Mouse (Mus musculus) v-Abl transformed pro-B cells (cell line): ENCODE results near the gene Agr3.

Experiments used
- in situ Hi-C, 2 experiments: fragments of 400-800 bp; cut with MboI; formaldehyde crosslinking; loops; one replicate each; pipeline ENCODE4 v1.15.1; 2025; ENCODE audit not compliant: unreplicated experiment in 2 of 2

Agr3 gene

DNA sequence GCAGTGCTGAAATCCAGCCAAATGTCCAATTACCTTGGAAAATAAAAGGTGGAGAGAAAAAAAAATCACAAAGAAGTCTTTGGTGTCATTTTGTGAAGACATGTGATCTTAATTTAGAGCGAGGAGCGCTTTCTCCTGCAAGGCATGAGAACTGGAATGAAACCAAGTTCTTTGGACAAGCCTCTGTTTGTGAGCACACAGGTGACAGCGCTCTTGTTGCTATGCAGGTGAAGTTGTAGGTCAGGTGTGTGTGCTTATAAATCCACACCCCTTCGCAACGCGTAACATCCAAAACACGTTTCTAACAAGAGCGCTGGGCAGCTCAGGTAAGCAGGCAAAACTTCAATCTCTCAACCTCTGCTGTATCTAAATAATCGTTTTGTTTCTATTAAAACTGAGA lies at the start of gene Agr3:
TSS of gene Agr3 (plus strand) at position 219 of the 400 bp plus-strand sequence.
- in situ Hi-C loops, result no loop called here

DNA sequence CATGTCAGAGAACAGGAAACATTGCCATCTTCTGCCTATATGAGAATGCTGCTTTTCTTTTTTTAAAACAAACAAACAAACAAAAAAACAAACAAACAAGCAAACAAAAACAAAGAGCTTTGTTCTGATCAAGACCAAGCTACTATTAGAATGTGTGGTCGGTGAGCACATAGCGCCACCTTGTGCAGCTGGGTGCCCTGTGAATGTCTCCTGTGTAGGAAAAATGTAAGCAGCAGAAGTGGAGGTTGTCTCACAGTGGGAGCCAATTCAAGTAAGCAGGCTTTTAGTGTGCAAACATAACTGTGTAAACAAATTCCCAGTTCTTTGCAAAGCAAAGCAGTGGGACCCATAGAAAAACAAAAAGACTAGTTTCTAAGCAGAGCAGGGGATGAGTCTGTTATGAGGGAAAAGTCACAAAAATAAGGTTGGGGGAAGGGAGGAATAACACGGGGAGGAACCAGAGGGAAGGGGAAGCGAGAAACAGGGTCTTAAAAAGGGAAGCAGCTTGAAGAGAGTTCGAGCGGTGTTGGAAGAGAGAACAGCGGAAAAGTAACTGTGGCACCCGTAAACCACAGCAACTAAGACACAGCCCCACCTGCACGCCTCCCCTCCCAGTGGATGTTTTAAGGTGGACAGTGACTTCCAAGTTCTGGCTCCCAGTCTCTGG lies 40.4 kb upstream of the Agr3 start:
- in situ Hi-C loops, result loop anchor here (5.0 to 10.0 kb wide), 4 partner anchors 353 to 1220 kb away; no protein-coding TSS in a partner anchor

DNA sequence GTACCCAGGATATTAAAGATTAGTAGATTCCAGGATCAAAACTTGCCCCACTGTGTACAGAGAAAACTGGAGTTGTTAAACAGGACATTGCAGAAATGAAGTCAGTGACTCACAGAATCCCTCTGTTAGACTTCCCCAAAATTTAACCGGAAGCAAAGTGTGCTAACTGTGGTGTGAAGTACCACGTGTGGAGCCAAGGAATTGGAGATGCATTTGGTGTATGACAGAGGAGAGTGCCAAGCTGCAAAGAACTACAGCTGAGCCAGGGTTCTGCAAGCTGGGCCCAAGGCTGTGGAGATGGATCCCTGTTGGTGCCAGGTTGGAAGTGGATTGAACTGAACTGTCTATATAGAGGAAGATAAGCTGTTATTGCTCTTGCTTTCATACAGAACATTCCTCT lies 36.0 kb upstream of the Agr3 start:
- in situ Hi-C loops, result loop anchor here (5.0 to 10.0 kb wide), 4 partner anchors 357 to 1225 kb away; no protein-coding TSS in a partner anchor

DNA sequence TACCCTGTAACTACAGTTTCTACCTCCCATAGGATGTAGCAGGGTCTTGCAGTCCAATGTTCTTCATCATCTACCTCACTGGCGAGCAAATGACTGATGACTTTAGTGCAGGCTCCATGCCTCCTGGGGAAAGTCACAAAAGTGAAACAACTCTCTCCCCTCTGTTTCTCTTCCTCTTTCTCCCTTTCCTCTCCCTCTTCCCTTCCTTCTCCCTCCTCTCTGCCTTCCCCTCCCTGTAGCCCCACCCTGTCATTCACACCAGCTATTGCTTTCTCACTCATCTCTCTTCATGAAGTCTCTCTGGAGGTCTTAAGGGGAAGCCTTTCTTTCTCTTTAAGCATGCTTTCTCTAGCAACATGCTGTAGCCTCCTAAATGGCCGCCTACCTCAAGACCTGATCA lies 34.7 kb upstream of the Agr3 start:
- in situ Hi-C loops, result loop anchor here (5.0 to 10.0 kb wide), 9 partner anchors 58 to 1562 kb away; partner anchors contain the start of gene Tspan13 (in 1 of the 2)

DNA sequence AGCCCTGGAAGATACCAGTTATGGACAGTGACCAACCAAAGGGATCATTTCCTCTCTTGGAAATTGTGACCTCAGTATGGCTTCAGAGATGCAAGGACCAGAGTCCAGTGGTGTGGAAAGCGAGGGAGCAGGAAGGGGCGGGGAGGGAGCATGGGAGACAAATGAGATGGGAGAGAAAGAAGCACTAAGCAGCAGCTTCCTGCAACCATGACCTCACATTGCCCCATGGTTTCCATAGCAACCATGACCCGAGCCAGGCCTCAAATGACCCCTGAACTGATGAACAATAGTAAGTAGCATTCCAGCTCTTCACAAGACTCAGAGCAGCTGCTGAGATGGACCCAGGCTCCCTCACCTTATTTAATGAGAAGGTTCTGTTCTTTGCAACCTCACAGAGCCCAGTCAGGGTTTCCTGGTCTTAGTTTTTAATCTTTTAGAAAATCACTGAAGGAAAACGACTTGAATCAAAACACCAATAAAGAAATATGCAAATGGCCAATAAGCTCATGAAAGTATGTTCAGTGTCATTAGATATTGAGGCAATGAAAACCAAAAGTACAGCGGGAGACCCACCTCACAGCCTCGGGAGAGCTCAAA lies 31.0 kb upstream of the Agr3 start:
- in situ Hi-C loops, result loop anchor here (5.0 to 10.0 kb wide), 9 partner anchors 62 to 1558 kb away; partner anchors contain the start of gene Tspan13 (in 1 of the 2)

DNA sequence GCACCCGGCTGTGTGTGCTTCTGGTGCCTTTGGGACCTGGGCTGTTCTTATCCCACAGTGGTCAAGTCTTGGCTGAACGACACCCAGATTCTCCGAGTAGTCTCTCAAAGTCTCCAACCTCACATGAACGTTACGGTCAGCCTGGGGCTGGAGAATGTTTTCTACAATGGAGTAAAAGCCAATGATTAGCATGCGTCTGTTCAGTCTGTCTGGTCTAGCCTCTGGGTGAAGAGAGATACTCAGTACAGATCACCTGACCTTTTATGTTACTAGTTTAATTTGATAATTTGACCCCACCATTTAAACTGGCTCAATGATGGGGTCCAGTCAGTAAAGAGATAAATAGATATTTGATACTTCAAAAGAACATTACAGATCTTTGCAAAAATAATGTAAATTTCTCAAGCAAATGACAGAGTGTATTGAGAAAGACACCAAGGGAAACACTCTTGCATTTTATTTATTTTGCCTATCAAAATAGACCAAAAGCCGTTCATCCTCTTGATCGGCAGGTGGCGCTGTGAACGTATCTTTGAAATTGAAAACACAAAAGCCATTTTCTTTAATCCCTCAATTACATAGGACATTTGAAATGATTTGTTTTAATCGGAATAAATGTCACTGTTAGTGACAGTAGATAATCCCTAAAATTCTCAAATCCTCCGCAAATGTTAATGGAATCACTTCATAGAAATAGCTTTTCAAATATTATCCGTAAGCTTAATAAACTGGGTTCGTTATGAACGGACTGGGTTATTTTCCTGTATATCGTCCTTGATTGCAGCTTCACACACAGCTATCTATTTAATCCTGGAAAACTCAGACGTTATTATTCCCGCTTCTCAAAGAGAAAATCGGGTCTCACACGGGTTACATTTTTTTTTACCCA lies 29.3 kb upstream of the Agr3 start:
- in situ Hi-C loops, result loop anchor here (5.0 to 10.0 kb wide), 6 partner anchors 61 to 1549 kb away; partner anchors contain the start of gene Tspan13 (in 1 of the 2)

GRCm38 (mm10) chr12:35896764-35897282 lies 28.6 kb upstream of the Agr3 start:
- in situ Hi-C loops, result loop anchor here (5.0 to 10.0 kb wide), 6 partner anchors 60 to 1548 kb away; partner anchors contain the start of gene Tspan13 (in 1 of the 2)

DNA sequence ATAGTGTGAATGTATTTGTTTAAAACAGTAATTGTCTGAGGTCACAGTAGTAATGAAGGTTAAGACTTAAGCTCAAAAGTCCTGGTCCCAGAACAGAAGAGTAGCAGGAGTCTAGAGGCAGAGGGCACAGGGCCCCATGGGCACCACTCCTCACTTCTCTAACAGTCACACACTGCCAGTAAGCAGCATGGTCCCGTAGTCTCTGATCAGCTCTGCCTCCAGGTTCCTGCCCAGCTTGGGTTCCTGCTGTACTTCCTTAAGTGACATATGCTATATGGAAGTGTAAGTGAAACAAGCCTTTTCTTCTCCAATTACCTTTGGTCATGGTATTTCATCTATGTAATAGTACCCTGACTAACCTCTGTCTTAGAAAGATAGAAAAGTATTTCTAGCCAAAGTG lies 14.8 kb upstream of the Agr3 start:
- in situ Hi-C loops, result loop anchor here in 1 of 2 experiments (10.0 kb wide), 1 partner anchor 464 kb away; no protein-coding TSS in a partner anchor

- in situ Hi-C loops, result loop anchor here in 1 of 2 experiments (10.0 kb wide), 1 partner anchor 459 kb away; no protein-coding TSS in a partner anchor
Observed at GRCm38 (mm10) chr12:35915813-35916212, 9.6 kb upstream of the Agr3 start.

DNA sequence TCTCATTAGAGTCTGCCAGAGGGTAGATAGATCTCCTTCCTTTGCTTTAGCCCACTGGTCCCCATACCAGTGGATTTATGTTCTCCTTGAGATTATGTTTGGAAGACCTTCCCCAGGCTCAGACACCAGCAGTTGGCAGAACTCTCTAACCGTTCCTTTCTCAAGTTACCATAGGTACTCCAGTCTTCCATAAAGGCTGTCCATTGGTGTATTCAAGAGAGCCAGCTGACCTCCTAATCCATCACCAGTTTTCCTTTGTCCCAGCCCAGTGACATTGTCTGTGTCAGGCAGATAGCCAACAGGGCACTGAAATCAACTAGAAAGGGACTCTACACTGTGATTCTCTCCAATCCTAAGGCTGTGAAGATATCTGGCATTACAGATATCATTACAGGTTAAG lies 9.0 kb upstream of the Agr3 start:
- in situ Hi-C loops, result loop anchor here in 1 of 2 experiments (10.0 kb wide), 1 partner anchor 458 kb away; no protein-coding TSS in a partner anchor

- in situ Hi-C loops, result loop anchor here in 1 of 2 experiments (10.0 kb wide), 1 partner anchor 457 kb away; no protein-coding TSS in a partner anchor
Observed at GRCm38 (mm10) chr12:35918031-35918430, 7.4 kb upstream of the Agr3 start.

DNA sequence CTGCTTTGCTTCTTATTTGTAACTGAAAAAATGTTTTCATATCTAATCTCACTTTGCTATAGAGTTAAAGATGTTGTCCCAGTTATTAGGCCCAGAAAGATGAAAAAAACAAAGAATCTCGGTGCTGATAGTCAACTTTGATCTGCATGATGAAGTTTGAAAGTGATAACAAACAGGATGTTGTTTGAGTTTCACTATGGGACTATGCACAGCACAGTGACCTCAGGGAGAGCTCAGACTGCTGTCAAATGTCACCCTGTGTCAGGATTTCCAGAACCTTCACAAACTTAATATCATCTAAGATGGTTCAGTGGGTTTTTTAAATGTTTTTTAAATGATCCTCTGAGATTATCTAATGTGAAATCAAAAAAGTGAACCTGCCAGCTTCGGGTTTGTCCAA lies 2.4 kb downstream of the Agr3 start:
- in situ Hi-C loops, result no loop called here

DNA sequence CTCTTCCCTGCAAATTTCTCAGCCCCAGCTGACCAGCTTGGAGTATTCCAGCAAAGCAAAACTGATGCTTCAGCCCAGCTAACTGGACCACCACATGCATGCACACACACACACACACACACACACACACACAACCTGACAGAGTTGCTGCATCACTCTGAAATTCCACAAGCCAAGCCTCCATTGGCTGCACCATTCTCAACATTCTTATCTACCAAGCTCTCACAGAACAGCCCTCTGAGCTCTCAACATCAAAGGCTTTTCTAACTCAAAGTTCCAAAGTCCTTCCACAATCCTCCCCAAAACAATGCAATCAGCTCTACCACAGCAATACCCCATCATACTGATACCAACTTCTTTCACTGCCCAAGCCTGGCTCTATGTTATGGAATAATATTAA lies 7.4 kb downstream of the Agr3 start:
- in situ Hi-C loops, result no loop called here

- in situ Hi-C loops, result no loop called here
Observed at GRCm38 (mm10) chr12:35951757-35952156, 26.3 kb downstream of the Agr3 start.

DNA sequence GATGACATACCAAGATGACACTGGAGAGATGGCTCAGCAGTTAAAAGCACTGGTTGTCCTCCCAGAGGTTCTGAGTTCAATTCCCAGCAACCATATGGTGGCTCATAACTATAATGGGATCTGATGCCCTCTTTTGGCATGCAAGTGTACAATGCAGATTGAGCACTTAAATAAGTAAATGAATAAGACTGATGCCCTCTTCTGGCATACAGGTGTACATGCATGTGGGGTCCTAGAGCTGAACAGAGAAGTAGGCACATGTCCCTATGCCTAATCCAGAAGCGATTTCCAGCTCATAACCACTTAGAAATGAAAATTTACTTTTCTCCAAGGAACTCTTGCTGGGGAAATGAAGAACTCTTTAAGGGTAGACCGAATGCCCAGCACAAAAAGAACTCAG lies 31.8 kb downstream of the Agr3 start:
- in situ Hi-C loops, result loop anchor here in 1 of 2 experiments (5.0 kb wide), 1 partner anchor 60 kb away; no protein-coding TSS in a partner anchor

DNA sequence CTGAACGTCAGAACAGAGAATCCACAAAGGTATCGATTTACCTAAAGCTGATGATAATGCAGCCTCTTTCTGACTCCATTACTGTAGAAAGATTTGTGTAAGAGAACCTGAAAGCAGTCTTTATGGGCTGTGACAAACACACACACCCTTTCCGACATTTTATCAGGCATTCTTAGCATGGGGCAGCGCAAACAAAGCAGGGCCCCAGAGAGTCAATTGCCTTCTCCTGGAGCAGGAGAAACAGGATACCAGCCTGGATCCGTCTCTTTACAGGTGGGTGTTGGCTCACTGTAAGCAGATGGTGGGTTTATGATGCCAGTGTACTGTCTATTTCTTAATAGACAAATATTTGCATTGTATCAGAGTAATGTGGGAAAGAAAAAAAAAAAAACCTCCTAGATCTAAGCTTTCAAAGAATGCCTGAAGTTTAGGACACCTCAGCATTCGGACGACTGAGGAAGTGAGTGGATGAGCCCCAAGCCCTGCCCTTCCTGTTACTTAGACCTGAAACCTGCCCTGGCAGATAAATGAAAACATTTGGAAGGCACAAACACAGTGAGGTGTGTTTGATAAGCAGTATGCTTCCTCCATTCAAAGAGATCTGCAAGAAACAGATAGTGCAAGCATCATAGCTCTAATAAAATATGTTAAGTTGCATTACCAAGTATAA lies 40.8 kb downstream of the Agr3 start:
- in situ Hi-C loops, result no loop called here

DNA sequence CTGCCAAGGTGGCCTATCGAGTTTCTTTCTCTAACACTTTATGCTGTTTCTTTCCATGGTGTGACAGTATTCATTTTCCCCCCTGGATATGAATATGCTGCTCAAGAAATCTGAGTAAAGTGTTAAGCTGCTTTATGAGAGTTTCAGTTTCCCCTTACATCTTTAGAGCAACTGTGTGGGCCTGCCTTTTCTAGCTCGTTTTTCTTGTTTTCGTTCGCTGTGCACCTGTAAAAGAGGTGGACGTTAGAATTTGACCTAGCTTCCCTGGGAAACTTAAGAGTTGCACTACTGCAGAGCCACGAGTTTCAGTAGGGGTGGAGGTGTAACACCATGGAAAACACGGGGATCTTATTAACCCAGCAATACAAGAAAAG lies 41.3 kb downstream of the Agr3 start:
- in situ Hi-C loops, result no loop called here

DNA sequence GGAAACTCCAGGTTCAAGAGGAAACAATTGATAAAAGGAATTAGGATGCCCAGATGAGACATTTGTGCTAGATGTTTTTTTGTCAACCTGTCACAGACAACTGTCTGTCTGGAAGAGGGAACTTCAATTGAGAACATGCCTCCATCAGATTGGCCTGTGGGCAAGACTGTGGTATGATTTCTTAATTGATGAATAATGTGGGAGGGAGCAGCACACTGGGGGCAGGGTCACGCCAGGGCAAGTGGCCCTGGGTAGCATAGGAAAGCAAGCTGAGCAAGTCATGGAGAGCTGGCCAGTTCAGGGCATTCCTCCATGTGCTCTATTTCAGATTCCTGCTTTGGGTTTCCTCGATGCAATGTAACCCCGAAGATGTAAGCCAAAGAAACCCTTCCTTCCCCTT lies 50.5 kb downstream of the Agr3 start:
- in situ Hi-C loops, result no loop called here

GRCm38 (mm10) chr12:35977633-35978246 lies 52.3 kb downstream of the Agr3 start:
- in situ Hi-C loops, result no loop called here
